Mouse (Mus musculus) skeletal muscle tissue, adult 2 months (tissue): ENCODE data around the gene Dytn.
A peak's percentile ranks its signal among the peaks of the same experiment; 100 is the strongest.

Source experiments
- DNase-seq: peaks from one replicate; pipeline ENCODE4 v3.0.0-alpha.2; 2012; ENCODE audit warnings: low read depth, low spot score

Dytn gene

GRCm38 (mm10) chr1:63686827-63687226 is at the start of gene Dytn:
Gene Dytn, minus strand, starts transcription at chr1:63686927.
- no peak for DNase-seq

DNA sequence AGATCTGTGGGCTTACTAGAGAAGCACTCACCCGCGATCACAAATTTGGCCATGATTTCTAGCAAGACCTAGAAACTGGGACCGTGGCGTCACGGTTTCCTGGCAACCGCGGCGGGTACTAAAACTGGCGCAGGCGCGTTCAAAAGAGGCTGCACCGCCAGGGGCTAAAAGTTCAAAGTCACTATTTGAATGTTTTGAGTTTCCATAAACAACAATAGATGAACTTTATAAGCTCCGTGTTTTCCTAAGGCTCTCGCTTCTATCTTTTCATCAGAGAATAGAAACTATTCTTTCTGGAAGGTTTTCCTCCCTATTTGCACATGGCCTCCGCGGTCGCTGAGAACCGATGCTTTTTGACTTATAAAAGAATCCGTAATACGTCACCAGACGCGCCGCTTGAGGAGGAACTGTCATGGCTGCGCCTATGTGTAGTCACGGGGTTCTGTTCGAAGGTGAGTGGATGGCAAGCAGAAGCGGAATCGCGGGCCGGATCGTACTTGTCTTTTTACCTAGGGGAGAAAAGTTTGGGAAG is 43.6 kb upstream of the Dytn start, which contains the start of the genes Mdh1b and Fastkd2:
TSS of gene Mdh1b (minus strand) at position 79 of the 532 bp plus-strand sequence.
TSS of gene Fastkd2 (plus strand) at position 375 of the 532 bp plus-strand sequence.
- peak; percentile 88 for DNase-seq

DNA sequence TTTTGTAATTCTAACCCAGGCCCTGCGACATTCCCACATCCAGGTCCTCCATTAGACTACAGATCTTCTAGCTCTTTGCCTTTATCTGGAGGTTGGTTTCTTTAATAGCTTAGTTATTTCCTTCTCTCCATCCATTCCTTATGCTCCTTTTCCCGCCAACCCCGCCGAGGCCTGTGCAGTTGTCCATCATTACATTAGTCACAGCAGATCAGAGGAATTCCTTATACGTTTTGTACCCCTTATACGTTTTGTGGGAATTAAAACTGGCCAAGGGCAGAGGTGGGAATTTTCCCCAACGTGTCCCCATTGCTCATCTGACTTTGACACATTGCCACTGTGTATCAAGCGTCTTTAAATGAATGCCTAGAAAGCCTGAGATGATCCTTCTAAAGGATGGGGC is 43.1 kb upstream of the Dytn start:
- no peak for DNase-seq

DNA sequence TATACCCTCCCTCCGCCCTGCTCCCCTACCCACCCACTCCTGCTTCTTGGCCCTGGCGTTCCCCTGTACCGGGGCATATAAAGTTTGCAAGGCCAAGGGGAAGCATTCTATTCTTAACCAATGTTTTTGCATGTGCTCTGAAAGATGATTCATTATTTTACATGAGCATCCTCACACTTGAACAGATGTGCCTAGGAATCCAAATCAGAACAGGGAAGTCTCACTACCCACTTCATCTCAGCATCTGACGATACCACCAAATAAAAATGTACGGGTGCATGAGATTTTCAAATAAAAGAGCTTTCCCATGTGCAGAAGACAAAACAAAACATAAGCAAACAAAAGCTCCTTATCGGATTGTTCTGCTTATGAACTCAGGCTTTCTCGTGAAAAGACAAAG is 33.4 kb upstream of the Dytn start:
- DNase-seq = no peak

DNA sequence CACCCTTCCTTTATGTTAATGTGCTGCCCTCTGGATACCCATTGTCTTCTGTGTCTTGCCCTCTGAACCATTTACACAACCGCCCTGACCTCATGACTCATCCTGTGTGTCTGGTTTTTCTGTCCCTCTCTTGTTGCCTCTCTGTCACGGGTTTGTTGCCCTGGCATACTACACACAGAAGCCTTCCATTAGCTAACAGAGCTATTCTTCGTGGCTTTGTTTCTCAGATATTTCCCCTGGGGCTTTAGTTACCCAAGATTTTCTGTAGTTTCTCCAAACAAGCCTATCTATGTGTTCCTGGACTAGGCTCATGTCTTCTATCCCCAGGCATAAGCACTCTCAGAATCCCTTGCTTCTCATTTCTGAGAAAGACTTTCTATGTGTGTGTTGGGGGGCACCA is 22.1 kb upstream of the Dytn start:
- no peak for DNase-seq

DNA sequence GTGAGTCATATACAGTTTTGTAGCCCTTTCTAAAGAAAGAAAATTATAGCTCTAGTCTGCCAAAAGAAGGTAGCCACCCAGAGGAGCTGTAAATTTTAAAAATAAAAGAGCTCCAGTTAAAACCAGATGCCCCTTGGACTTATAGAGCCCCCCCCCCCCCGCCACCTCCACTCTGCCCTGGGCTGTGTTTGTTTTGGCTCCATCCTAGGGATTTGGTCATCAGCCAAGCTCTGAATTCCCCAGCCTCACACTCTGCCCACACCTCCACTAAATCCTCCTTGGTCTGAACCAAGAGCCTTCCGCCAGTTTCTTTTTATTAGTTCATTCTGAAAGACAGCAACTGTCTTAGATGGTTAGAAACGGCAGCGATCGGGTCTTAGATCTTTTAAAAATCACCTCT is 19.0 kb upstream of the Dytn start:
- no peak for DNase-seq

- no peak for DNase-seq
Observed at GRCm38 (mm10) chr1:63696861-63697260, 10.1 kb upstream of the Dytn start.

DNA sequence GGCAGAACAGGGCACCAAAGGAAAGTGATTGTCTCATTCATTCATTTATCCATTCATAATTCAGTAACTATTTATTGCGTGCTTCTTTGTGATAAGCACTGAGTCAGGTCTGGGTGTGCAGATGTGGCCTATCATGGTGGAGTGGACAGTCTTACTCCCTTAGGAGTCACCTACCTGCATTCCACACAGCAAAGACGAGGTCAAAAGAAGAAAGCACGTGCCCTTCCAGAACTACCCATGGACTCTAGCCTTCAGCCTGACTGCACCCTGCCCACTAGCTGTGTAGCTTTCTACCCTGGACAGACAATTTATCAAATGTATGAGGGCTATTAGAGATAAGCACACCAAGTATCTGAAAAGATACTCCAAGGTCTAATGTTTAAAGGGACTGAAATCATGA is 10.8 kb downstream of the Dytn start:
- no peak for DNase-seq

- peak; percentile 11 for DNase-seq
Observed at GRCm38 (mm10) chr1:63668852-63669160, 17.9 kb downstream of the Dytn start.

- DNase-seq = no peak
Observed at GRCm38 (mm10) chr1:63667949-63668851, 18.5 kb downstream of the Dytn start.

DNA sequence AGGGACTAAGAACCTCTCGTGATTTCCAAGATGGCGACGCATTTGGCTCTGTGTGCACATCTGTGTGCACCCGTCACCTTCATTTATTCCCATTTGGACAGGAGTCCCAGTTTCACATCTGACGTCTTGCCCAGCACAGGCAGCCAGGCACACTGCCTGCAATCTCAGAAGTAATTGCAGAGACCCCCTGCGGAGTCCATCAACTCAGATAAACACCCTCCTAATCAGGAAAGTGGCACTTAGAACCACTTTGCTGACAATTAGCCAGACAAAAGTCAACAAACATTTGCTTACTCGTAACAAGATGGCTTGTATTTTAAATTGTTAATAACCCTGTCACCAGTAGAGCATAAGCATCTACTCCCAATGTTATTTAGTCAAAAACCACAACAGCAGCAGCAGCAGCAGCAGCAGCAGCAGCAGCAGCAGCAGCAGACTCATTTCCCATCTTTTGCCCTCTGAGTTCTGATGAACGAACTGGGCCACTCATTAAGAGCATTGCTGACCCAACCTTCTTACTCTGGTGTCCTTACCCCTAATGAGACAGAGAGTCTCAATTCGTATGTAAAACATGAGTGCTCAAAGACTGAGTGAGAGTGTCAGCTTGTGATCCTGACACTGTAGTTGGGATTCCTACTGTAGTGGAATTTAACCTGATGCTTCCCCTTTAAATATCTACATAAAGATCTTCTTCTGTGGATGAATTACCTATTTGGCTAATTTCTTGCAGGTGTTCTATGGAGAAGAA is 19.4 kb downstream of the Dytn start:
- DNase-seq = no peak

GRCm38 (mm10) chr1:63666089-63666488 is 20.6 kb downstream of the Dytn start:
- DNase-seq = no peak

DNA sequence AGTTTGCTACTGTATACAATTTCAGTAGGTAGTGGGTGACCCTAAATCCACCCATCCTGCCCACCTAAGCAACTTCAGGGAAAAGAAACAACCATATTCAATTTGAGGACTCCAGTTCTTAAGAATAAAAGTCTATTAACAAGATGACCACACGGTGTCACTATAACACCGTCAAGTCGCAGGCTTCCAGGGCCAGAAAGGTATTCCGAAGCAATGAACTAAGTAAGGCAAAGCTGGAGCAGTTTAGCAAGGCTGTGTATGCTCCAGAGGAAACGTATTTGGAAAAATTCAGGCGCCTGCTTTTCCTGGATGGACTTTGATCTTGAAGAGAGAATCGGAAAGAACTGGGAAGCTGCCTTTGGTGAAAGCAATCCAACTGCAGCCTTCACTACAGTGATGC is 27.1 kb downstream of the Dytn start:
- peak; percentile 49 for DNase-seq

GRCm38 (mm10) chr1:63658016-63658415 is 28.7 kb downstream of the Dytn start:
- peak; percentile 5 for DNase-seq

DNA sequence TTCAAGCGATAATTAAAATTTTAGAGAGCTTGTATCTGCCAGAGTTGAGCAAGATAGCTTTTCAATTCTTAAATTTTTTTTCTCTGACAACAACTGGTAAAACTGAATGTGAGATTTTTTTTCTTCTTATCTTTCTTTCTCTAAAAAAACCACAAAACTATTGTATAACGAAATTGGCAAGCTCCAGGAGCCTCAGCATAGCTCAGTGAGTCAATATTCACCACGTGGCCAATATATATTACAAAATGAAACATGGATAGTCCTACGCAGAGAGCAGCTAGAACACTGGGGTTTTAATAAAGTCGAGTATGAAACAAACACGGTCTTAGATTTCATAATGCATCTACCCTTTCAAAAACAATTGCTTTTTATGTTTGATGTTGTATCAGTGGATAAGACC is 46.8 kb downstream of the Dytn start:
- DNase-seq = no peak

GRCm38 (mm10) chr1:63630390-63630789 is 56.3 kb downstream of the Dytn start:
- DNase-seq = peak; percentile 11

- peak; percentile 56 for DNase-seq
Observed at GRCm38 (mm10) chr1:63628211-63628610, 58.5 kb downstream of the Dytn start.

DNA sequence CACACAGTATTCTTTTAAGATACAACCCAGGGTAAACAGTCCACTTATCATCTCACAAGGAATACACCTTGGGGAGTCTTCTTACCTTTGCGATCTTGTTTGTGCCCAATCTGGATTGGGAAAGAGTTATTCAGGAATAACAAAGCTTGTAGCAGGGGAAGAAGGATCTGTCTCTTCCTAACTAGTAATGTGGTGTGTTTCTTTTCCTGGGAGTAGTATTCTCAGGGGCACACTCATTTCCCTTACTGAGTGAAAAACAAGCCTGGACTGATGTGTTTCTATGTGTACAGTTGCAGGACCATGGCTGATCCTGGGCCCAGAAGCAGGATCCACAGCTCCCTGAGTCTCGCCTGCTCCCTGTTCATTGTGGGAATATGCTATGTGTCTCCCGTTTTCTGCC is 71.1 kb downstream of the Dytn start, which contains the start of gene Gm39653:
TSS of gene Gm39653 (plus strand) at position 301 of the 400 bp plus-strand sequence.
- DNase-seq = no peak

GRCm38 (mm10) chr1:63614594-63614993 is 72.1 kb downstream of the Dytn start:
- DNase-seq = no peak

- no peak for DNase-seq
Observed at GRCm38 (mm10) chr1:63609613-63610012, 77.1 kb downstream of the Dytn start.

DNA sequence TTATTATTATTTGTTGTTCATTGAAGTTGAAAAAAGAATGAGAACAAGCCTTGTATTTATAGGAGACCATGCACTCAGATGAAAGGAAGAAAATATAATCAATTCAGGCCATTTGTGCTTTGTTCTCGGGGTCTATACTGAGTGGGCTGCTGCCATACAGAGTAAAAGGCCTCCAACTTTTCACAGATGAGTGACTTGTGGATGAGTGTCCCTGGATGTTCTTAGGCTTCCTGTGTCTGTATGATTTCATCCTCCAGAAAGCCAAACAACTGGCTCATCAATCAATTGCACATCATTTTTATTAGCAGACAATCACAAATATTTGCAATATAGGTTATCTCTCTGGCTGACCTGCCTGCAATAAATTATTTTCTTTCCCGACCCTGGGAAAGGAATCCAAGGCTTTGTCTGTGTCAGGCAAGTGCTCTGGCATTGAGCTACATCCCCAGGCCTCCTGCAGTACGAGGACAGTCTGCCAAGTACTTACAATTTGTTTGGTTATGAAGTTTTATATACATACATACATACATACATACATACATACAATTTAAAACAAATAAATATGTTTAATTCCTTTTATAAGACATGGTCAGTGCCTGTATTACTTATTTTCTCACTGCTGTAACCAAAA is 82.7 kb downstream of the Dytn start:
- DNase-seq = no peak

DNA sequence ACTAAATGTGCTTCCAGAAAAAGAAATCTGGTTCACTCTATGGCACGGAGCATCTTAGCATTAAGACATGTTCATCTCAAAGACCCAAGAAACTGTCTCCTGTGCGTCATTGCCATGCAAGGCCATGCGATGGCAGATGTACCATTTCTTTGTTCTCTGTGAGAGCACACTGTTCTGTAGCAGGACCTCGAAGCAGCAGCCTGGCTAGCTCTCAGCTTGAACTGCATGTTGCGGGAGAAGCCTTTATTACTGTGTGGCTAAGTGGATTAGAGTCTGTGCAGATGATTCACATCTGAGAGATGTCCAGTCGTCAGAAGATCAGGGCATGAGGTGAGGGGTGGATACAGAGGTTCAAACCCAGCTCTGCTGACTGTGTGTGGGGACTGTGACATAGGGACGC is 99.9 kb downstream of the Dytn start:
- DNase-seq = no peak
